Mouse (Mus musculus): ENCODE data around the gene Lbh. TPM values are rescaled to one million over a fixed set of nuclear protein-coding genes. Genes with fewer than 3 reads are reported as not detected.

The Lbh gene
- polyA plus RNA-seq (2012; rRNA removed) = 42.9 and 50.2 TPM in 2 replicates

DNA sequence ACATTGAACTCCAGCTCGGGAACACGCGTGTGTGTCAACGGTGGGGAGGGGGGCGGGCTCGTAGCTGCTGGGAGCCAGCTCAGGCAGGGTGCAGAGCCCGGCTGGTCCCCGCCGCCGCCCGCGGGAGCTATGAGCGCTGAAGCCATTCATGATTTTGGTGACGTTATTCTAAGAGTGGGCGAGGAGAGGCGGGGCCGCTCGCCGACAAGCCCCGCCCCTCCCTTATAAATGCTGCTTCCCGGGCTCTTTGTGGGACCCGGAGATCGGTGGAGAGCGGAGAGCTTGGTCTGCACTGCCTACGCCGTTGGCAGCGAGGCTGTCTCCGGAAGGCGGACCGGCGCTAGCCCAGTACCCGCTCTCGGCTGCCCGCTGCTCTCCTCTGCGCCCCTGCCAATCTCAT lies at the start of gene Lbh:
TSS of gene Lbh (plus strand) at position 253 of the 400 bp plus-strand sequence.
- DNase-seq = peak; percentile 91 to 93
- peak within 1 kb of the TSS; percentile 77 for H3K4me3 ChIP-seq (replicated peaks; ENCODE audit: insufficient read depth, low read depth, low read length)
- peak within 1 kb of the TSS; percentile 51; the same call in 1 of the 2 replicates for H3K27ac ChIP-seq (ENCODE audit: insufficient read depth, low read length)
- TF ChIP-seq POLR2A (IDR thresholded peaks at IDR 0.05; ENCODE audit: borderline replicate concordance, insufficient read depth, low read length) (peak; percentile 88), CTCF (IDR thresholded peaks at IDR 0.05; ENCODE audit: borderline replicate concordance, insufficient read depth, low read depth, low read length) (no peak)
- H3K27me3 ChIP-seq (ENCODE audit: control insufficient read depth, insufficient read depth, low read length) = no peaks in the 10 kb centered on the region
- H3K4me1 ChIP-seq (ENCODE audit: control insufficient read depth, insufficient read depth, low read length) = no peaks in the 10 kb centered on the region
- WGBS = under 1% methylated on average over 35 of the region's 35 CpGs

DNA sequence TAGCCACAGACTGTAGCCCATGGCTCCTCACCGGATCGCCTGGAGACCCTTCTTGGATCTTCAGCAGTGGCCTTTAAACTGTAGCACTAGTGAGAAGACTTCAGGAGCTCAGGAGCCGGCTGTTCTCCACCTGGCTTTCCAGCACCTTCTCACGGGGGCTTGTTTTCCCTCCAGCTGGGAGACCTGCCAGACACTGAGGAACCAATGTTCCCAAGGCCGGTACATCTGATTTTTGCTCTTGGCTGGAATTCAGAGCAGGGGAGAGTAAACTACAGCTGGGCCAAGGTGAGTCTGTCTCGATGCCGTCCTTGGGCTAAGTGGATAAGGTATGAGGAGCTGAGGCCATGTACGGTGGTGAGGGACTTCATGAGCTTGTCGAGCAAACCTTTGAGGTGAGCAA lies 39.1 kb upstream of the Lbh start:
- H3K27ac ChIP-seq (ENCODE audit: insufficient read depth, low read length) = no peak overlapping the region
- TF ChIP-seq POLR2A (IDR thresholded peaks at IDR 0.05; ENCODE audit: borderline replicate concordance, insufficient read depth, low read length) = no peak
- no peak for TF ChIP-seq CTCF (IDR thresholded peaks at IDR 0.05; ENCODE audit: borderline replicate concordance, insufficient read depth, low read depth, low read length)
- no peak overlapping the region for H3K4me3 ChIP-seq (replicated peaks; ENCODE audit: insufficient read depth, low read depth, low read length)
- DNase-seq = no peak
- H3K4me1 ChIP-seq (ENCODE audit: control insufficient read depth, insufficient read depth, low read length) = no peaks in the 10 kb centered on the region
- WGBS = 70% methylated on average over 9 of the region's 9 CpGs
- no peaks in the 10 kb centered on the region for H3K27me3 ChIP-seq (ENCODE audit: control insufficient read depth, insufficient read depth, low read length)

GRCm38 (mm10) chr17:72880156-72880555 lies 37.9 kb upstream of the Lbh start:
- Histone ChIP-seq H3K27ac (ENCODE audit: insufficient read depth, low read length) (no peak overlapping the region), H3K4me1 (ENCODE audit: control insufficient read depth, insufficient read depth, low read length) (no peaks in the 10 kb centered on the region), H3K27me3 (ENCODE audit: control insufficient read depth, insufficient read depth, low read length) (no peaks in the 10 kb centered on the region), H3K4me3 (replicated peaks; ENCODE audit: insufficient read depth, low read depth, low read length) (no peak overlapping the region)
- WGBS = 86% methylated on average over 3 of the region's 3 CpGs
- no peak for DNase-seq
- TF ChIP-seq CTCF (IDR thresholded peaks at IDR 0.05; ENCODE audit: borderline replicate concordance, insufficient read depth, low read depth, low read length) (no peak), POLR2A (IDR thresholded peaks at IDR 0.05; ENCODE audit: borderline replicate concordance, insufficient read depth, low read length) (no peak)

DNA sequence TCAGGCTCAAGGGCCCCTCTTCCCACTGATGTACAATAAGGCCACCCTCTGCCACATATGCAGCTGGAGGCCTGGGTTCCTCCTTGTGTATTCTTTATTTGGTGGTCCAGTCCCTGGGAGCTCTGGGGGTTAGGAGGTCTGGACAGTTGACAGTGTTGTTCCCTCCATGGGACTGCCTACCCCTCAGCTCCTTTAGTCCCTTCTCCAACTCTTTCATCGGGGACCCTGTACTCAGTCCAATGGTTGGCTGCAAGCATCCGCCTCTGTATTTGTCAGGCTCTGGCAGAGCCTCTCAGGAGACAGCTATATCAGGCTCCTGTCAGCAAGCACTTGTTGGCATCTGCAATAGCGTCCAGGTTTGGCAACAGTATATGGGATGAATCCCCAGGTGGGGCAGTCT lies 37.1 kb upstream of the Lbh start:
- 23% methylated on average over 3 of the region's 3 CpGs for WGBS
- Histone ChIP-seq H3K27me3 (ENCODE audit: control insufficient read depth, insufficient read depth, low read length) (no peaks in the 10 kb centered on the region), H3K4me1 (ENCODE audit: control insufficient read depth, insufficient read depth, low read length) (no peaks in the 10 kb centered on the region), H3K4me3 (replicated peaks; ENCODE audit: insufficient read depth, low read depth, low read length) (no peak overlapping the region), H3K27ac (ENCODE audit: insufficient read depth, low read length) (no peak overlapping the region)
- no peak for TF ChIP-seq CTCF (IDR thresholded peaks at IDR 0.05; ENCODE audit: borderline replicate concordance, insufficient read depth, low read depth, low read length)
- no peak for TF ChIP-seq POLR2A (IDR thresholded peaks at IDR 0.05; ENCODE audit: borderline replicate concordance, insufficient read depth, low read length)
- no peak for DNase-seq

GRCm38 (mm10) chr17:72881804-72882203 lies 36.3 kb upstream of the Lbh start:
- 52% methylated on average over 1 of the region's 1 CpGs for WGBS
- H3K4me1 ChIP-seq (ENCODE audit: control insufficient read depth, insufficient read depth, low read length) = no peaks in the 10 kb centered on the region
- H3K27ac ChIP-seq (ENCODE audit: insufficient read depth, low read length) = no peak overlapping the region
- H3K4me3 ChIP-seq (replicated peaks; ENCODE audit: insufficient read depth, low read depth, low read length) = no peak overlapping the region
- no peaks in the 10 kb centered on the region for H3K27me3 ChIP-seq (ENCODE audit: control insufficient read depth, insufficient read depth, low read length)
- TF ChIP-seq POLR2A (IDR thresholded peaks at IDR 0.05; ENCODE audit: borderline replicate concordance, insufficient read depth, low read length) (no peak), CTCF (IDR thresholded peaks at IDR 0.05; ENCODE audit: borderline replicate concordance, insufficient read depth, low read depth, low read length) (no peak)
- no peak for DNase-seq

GRCm38 (mm10) chr17:72889556-72890397 lies 28.3 kb upstream of the Lbh start:
- TF ChIP-seq CTCF (IDR thresholded peaks at IDR 0.05; ENCODE audit: borderline replicate concordance, insufficient read depth, low read depth, low read length) (peak; percentile 48; the same call in 1 of the 2 replicates), POLR2A (IDR thresholded peaks at IDR 0.05; ENCODE audit: borderline replicate concordance, insufficient read depth, low read length) (no peak)
- H3K4me3 ChIP-seq (replicated peaks; ENCODE audit: insufficient read depth, low read depth, low read length) = no peak overlapping the region
- H3K27me3 ChIP-seq (ENCODE audit: control insufficient read depth, insufficient read depth, low read length) = no peaks in the 10 kb centered on the region
- H3K27ac ChIP-seq (ENCODE audit: insufficient read depth, low read length) = no peak overlapping the region
- WGBS = 26% methylated on average over 20 of the region's 20 CpGs
- H3K4me1 ChIP-seq (ENCODE audit: control insufficient read depth, insufficient read depth, low read length) = no peaks in the 10 kb centered on the region
- DNase-seq = peak; percentile 48 to 65

- H3K27ac ChIP-seq (ENCODE audit: insufficient read depth, low read length) = no peak overlapping the region
- no peaks in the 10 kb centered on the region for H3K4me1 ChIP-seq (ENCODE audit: control insufficient read depth, insufficient read depth, low read length)
- no peak for TF ChIP-seq POLR2A (IDR thresholded peaks at IDR 0.05; ENCODE audit: borderline replicate concordance, insufficient read depth, low read length)
- TF ChIP-seq CTCF (IDR thresholded peaks at IDR 0.05; ENCODE audit: borderline replicate concordance, insufficient read depth, low read depth, low read length) = no peak
- DNase-seq = no peak
- no peak overlapping the region for H3K4me3 ChIP-seq (replicated peaks; ENCODE audit: insufficient read depth, low read depth, low read length)
- H3K27me3 ChIP-seq (ENCODE audit: control insufficient read depth, insufficient read depth, low read length) = no peaks in the 10 kb centered on the region
- 76% methylated on average over 8 of the region's 8 CpGs for WGBS
These were observed 27.7 kb upstream of the Lbh start for GRCm38 (mm10) chr17:72890398-72890898.

GRCm38 (mm10) chr17:72891556-72891955 lies 26.5 kb upstream of the Lbh start:
- Histone ChIP-seq H3K4me1 (ENCODE audit: control insufficient read depth, insufficient read depth, low read length) (no peaks in the 10 kb centered on the region), H3K27me3 (ENCODE audit: control insufficient read depth, insufficient read depth, low read length) (no peaks in the 10 kb centered on the region), H3K27ac (ENCODE audit: insufficient read depth, low read length) (no peak overlapping the region), H3K4me3 (replicated peaks; ENCODE audit: insufficient read depth, low read depth, low read length) (no peak overlapping the region)
- WGBS = 88% methylated on average over 6 of the region's 6 CpGs
- TF ChIP-seq CTCF (IDR thresholded peaks at IDR 0.05; ENCODE audit: borderline replicate concordance, insufficient read depth, low read depth, low read length) = no peak
- no peak for TF ChIP-seq POLR2A (IDR thresholded peaks at IDR 0.05; ENCODE audit: borderline replicate concordance, insufficient read depth, low read length)
- no peak for DNase-seq

Data from cerebellum, adult 2 months (tissue).